Mouse (Mus musculus) adrenal gland, postnatal 10 days (tissue): Measurements from ENCODE around the gene Fam43a. TPM values are rescaled to one million over a fixed set of nuclear protein-coding genes. Genes with fewer than 3 reads are reported as not detected.
A peak's percentile ranks its signal among the peaks of the same experiment; 100 is the strongest.

Source experiments
- DNase-seq: peaks from one replicate; pipeline ENCODE4 v3.0.0; 2021; ENCODE audit warnings: mixed read lengths
- total RNA-seq, 2 experiments: library from RNA; stranded (reverse); gene quantifications; 2 replicates each; pipeline ENCODE4 v1.2.3; 2021

Gene Fam43a
- total RNA-seq, 2 experiments from 2014 or later: 37.4 to 47.7 TPM

- no peak for DNase-seq
Observed at GRCm38 (mm10) chr16:30595835-30596557, 3.5 kb upstream of the Fam43a start.

GRCm38 (mm10) chr16:30596959-30597681 lies 2.4 kb upstream of the Fam43a start:
- peak; percentile 92 for DNase-seq

GRCm38 (mm10) chr16:30600431-30601045 lies 1.0 kb downstream of the Fam43a start:
- peak; percentile 74 for DNase-seq

- DNase-seq: peak; percentile 83
Observed at GRCm38 (mm10) chr16:30601046-30601832, 1.7 kb downstream of the Fam43a start.

- peak; percentile 61 for DNase-seq
Observed at GRCm38 (mm10) chr16:30601946-30602345, 2.4 kb downstream of the Fam43a start.

- DNase-seq: no peak
Observed at GRCm38 (mm10) chr16:30602684-30603530, 3.4 kb downstream of the Fam43a start.

GRCm38 (mm10) chr16:30603531-30603842 lies 4.0 kb downstream of the Fam43a start:
- peak; percentile 38 for DNase-seq

GRCm38 (mm10) chr16:30604061-30604806 lies 4.7 kb downstream of the Fam43a start:
- no peak for DNase-seq

GRCm38 (mm10) chr16:30604807-30605137 lies 5.2 kb downstream of the Fam43a start:
- DNase-seq: no peak

GRCm38 (mm10) chr16:30605528-30605927 lies 6.0 kb downstream of the Fam43a start:
- no peak for DNase-seq

- no peak for DNase-seq
Observed at GRCm38 (mm10) chr16:30607868-30608267, 8.3 kb downstream of the Fam43a start.

GRCm38 (mm10) chr16:30611331-30611730 lies 11.8 kb downstream of the Fam43a start:
- DNase-seq: no peak

- no peak for DNase-seq
Observed at GRCm38 (mm10) chr16:30613122-30613521, 13.6 kb downstream of the Fam43a start.

GRCm38 (mm10) chr16:30614122-30614521 lies 14.6 kb downstream of the Fam43a start:
- no peak for DNase-seq

- no peak for DNase-seq
Observed at GRCm38 (mm10) chr16:30614705-30615317, 15.3 kb downstream of the Fam43a start.

GRCm38 (mm10) chr16:30616281-30616680 lies 16.8 kb downstream of the Fam43a start:
- DNase-seq: peak; percentile 50

GRCm38 (mm10) chr16:30623645-30624044 lies 24.1 kb downstream of the Fam43a start:
- DNase-seq: no peak

- DNase-seq: no peak
Observed at GRCm38 (mm10) chr16:30624640-30625039, 25.1 kb downstream of the Fam43a start.

- DNase-seq: no peak
Observed at GRCm38 (mm10) chr16:30627586-30628337, 28.2 kb downstream of the Fam43a start.

GRCm38 (mm10) chr16:30628401-30628800 lies 28.9 kb downstream of the Fam43a start:
- no peak for DNase-seq
